Mouse (Mus musculus) small intestine, adult 2 months (tissue): ENCODE results near the gene Rasgrf1.

Source experiments
- CTCF ChIP-seq: fragments of 200-500 bp; IDR thresholded peaks from 2 replicates; pipeline ENCODE4 v1.5.1; 2012; ENCODE audit warnings: low read depth, mild to moderate bottlenecking, control low read depth, inconsistent platforms, low read length, moderate library complexity, mixed read lengths; ENCODE audit not compliant: insufficient replicate concordance, insufficient read length; ENCODE audit errors: extremely low read depth
- POLR2A ChIP-seq: fragments of 200-500 bp; IDR thresholded peaks from 2 replicates; pipeline ENCODE4 v1.6.1; 2012; ENCODE audit warnings: low read depth, mild to moderate bottlenecking, control low read depth, inconsistent platforms, low read length, moderate library complexity

DNA sequence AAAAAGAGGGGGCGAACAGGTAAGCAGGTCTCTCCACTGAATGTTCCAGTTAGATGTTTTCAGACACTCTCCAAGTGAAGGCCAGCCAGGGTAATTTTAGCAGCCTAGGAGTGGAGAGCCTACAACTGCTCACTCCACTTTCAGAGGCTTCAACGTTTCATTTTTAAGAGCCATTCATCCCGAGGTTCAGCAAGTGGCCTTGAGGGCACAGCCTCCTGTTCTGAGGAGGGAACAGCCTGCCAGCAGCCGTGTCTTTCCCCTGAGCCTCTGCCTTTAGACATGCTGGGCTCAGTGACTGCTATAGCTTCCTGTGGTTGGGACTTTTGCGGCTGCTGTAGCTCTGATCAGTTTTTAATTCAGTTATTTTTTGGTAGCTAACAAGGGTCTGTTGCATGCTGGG is 38.9 kb downstream of the Rasgrf1 start:
- TF ChIP-seq POLR2A = no peak
- TF ChIP-seq CTCF = no peak
